Mouse (Mus musculus) megakaryocyte-erythroid progenitor cell, adult 5-6 weeks (primary cell): ENCODE data around the gene Mgarp. TPM values are rescaled to one million over a fixed set of nuclear protein-coding genes. Genes with fewer than 3 reads are reported as not detected.
"Not testable (repeated sequence)": the region's sequence is repeated elsewhere in the genome, so short reads cannot be mapped to it uniquely, and the experiment has no call there.

Experiments used
- ATAC-seq: replicated peaks from 2 replicates; pipeline ENCODE4 v1.8.0; 2016; ENCODE audit warnings: mild to moderate bottlenecking, inconsistent platforms; ENCODE audit not compliant: severe bottlenecking, poor library complexity, low FRiP score, low TSS enrichment
- total RNA-seq, 2 experiments: library from RNA; stranded (forward) in 1 of 2; stranded (reverse) in 1 of 2; fragments of 200-1000, 215-1000 nt in 1 of 2; fragments of >200 nt in 1 of 2; fragmentation: Nextera tagmentation in 1 of 2; gene quantifications; 2 replicates each; pipeline ENCODE4 v1.2.3; 2014 to 2017

Gene Mgarp
- total RNA-seq, 2 experiments from 2014 or later, result not detected

DNA sequence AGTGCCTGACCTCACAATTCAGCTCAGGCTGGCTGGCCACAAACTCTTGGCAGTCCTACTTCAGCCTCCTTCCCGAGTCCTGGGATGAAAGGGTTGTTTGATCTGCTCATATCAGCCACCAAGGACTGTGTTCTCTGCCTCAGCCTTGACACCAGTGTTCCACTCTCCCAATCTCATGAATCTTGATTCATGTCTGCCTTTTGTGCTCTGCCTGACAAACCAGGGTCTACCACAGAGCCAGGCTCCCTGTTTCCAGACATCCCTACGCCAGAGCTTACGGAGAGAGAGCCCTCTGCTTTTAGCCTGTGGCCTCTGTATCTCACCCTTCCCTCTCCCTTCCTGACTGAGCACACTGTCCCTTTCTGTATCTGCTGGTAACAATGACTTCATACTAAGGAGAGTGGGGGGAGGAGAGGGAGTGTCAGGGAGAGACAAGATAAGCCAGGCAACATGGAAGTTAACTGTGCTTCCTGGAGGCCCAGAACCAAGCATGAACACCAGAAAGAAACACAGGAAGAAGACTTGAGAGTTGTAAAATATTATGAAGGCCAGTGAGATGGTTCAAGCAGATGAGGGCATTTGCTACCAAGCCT, 47.8 kb downstream of the Mgarp start:
- peak; percentile 86 for ATAC-seq

DNA sequence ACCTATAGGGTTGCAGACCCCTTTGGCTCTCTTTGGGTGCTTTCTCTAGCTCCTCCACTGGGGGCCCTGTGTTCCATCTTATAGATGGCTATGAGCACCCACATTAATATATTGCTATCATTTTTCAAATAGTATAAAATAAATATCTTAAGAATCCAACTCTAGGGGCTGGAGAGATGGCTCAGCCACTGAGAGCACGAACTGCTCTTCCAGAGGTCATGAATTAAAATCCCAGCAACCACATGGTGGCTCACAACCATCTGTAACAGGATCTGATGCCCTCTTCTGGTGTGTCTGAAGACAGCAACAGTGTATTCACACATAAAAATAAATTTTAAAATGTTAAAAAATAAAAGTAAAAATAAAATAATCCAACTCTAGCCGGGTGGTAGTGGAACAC, 51.5 kb downstream of the Mgarp start:
- ATAC-seq, result not testable (repeated sequence)

DNA sequence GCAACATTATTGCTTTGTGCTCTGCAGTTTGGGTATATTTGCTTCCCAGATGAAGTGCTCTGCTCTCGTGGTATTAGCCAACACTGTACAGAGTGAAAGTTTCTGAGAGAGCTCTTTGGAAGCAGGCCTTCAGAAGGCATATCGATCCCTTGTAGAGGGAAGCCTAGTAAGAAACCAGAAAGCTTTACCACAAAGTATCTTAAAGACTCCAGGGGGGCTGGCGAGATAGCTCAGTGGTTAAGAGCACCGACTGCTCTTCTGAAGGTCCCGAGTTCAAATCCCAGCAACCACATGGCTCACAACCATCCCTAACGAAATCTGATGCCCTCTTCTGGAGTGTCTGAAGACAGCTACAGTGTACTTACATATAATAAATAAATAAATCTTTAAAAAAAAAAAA, 52.4 kb downstream of the Mgarp start:
- not testable (repeated sequence) for ATAC-seq

DNA sequence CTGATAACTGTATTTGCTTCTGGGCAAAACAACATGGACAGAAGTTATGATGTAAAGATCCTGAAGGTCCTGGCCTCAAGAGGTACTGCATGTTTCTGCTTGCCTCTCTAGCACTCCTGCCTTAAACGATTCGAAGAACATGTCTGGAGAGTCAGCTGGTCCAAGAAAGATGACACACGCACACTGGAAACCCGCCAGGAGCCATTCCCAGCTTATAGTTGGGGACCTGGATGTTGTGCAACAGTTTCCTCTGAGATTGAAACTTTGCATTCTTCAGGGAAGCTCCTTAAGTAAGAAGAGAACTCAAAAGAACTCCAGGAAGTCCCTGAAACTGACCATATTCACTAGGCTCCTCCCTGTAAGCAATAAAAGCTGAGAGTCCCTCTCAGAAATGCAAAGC, 53.3 kb downstream of the Mgarp start:
- no peak for ATAC-seq

DNA sequence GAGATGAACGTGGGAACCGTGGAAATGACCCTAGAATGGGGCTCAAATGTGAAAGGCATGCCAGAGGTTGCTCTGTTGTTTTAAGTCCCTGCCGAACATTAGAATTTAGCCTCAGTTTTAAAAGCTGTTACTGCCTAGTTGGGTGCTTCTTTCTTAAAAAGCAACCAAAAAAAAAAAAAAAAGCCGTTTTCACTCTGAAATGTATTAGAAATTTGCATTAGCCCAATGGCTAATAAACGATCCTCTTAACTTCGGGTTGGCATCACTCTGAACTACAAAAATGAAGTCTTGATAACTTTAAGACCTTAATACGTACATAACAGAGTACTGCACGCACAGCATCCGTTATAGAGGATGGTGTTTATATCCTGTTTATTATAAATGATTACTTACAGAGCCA, 54.4 kb downstream of the Mgarp start:
- ATAC-seq, result no peak

DNA sequence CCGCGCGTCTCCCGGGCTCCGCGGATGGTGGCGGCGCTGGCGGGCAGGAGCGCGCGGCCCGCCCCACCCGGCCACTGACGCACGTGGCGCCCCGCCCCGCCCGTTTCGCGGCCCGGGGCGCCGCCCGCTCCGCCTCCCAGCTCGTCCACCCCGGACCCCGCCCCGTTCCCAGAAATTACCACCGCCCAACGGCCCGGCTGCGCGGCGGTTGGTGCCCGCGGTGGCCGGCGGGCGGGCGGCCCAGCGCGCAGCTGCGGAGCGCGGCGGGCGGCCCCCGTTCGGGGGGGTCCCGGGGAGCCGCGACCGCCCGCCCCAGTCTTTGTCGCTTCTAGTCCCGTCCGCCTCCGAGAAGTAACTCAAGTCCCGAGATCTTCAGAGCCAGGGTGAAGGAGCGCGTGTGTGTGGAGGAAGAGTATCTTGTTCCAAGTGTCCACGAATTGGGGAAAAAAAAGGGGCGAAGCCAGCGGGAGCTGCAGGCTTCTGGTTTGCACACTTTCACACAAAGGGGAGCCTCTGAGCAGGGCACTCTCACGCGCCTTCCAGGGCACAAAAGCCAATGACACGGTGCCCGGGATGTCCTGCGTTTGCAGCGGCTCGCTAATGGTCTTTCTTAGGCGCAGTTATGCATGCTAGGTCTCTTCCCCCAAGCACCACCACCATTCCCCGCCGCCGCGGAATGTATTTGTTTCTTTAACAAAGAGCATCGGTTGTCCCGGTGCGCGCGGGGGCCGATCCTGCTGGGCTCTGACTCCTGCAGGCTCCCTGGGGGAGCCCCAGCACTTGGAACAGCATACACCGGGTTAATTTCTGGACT, 55.1 kb downstream of the Mgarp start:
- peak; percentile 60 for ATAC-seq

DNA sequence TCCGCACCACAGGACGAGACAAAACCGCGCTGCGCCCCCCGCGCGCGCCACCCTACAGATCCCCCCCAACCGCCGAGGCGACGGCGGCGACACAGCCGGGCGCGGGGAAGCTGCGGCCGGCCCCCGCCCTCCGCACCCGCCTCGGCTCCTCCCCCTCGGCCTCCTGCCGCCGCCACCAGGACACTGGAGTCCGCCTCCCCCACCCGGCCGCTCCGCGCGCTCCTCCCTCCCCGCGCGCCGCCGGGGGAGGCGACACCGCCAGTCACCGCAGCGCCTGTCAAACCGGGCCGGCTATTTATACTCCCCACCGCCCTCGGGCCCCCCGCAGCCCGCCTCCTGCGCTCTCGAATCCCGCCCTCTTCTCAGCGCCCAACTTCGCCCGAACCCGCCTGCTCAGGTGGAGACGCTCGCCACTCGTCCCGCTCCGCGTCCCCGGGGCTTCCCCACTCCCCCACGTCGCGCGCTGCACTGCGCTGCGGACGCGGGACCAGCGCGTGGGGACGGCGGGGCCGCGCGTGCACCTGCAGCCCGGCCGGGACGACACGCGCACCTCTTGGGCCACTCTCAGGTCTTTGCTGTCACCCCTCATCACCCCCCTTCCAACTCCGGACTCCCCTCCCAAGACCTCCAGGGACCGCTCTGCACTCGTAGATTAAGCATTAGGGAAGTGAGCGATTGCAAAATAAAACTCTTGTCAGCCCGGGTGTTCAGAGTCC, 55.8 kb downstream of the Mgarp start, which contains the start of gene Elf2:
Elf2 (minus strand) TSS at position 112 of the 716 bp plus-strand sequence.
- peak; percentile 76 for ATAC-seq

DNA sequence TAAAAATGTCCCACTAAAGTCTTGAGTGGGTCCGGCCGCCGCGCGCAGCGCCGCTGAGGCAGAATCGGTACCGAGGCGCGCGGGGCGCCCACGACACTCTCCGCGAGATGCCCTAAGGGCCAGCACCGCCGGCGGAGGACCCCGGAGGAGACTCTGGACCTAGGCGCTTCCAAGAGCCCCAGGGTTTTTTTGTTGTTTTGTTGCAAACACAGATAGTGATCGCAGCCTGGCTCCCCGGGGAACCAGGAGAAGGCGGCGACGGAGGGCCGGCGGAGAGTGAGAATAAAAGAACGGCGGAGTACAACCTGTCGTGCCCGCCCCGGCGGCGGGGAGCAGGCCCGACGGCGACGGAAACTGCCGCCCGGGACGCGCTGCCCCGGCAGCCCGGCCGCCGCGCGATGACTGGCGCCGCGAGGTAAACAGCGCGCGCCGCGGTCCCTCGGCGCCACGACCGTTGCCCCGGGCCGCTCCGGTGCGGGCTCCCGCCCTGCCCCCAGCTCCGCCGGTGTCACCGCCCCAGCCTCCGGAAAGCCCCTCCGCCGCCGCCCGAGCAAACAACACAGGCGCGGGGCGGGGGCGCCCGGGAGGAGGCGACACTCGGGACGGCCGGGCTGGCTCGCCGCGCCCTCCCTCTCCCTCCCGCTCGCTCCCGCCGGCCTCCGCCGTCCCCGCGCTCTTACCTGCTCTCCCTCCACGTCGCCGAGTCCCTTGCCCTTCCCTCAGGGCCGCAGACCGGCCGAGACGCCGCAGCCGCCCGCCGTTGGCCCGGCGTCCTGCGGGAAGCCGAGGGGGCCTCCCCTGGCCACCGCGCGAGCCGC, 56.6 kb downstream of the Mgarp start:
- 0 out of 2 replicates have a peak, but pooled peaks have one; percentile 1 for ATAC-seq

DNA sequence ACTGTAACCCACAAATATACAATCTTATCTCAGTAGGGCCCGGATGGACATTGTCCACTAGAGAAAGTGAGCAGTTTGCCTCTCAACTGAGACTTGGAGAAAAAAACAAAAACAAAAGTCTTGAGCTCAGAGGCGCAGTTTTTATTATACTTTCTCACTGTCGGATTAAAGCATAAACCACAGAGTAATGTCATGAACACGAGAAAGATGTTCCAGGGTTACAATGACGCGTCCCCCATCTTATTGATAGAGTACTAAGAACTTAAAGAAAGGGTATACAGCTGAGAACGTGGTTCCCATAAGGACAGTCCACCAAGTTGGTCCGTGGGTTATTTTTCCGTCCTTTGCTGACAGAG, 57.2 kb downstream of the Mgarp start:
- ATAC-seq, result no peak

Other genes with a start within 250 kb of the Mgarp start
- gene Noct, start 172.3 kb downstream of the Mgarp start, total RNA-seq (2014; fragmentation: Nextera tagmentation), result 19.2 and 39.1 TPM in 2 replicates
- 4.6 and 5.8 TPM in 2 replicates for gene Noct, start 172.3 kb downstream of the Mgarp start, total RNA-seq (2017)
- gene Elf2, start 56.1 kb downstream of the Mgarp start, total RNA-seq (2014; fragmentation: Nextera tagmentation), result 68.1 and 69.2 TPM in 2 replicates
- 117 and 122 TPM in 2 replicates for gene Elf2, start 56.1 kb downstream of the Mgarp start, total RNA-seq (2017)
- gene Ndufc1, start 12.2 kb upstream of the Mgarp start, total RNA-seq (2014; fragmentation: Nextera tagmentation), result 273 and 323 TPM in 2 replicates
- gene Ndufc1, start 12.2 kb upstream of the Mgarp start, total RNA-seq (2017), result 64.5 and 116 TPM in 2 replicates
- 116 and 129 TPM in 2 replicates for gene Naa15, start 18.4 kb upstream of the Mgarp start, total RNA-seq (2014; fragmentation: Nextera tagmentation)
- gene Naa15, start 18.4 kb upstream of the Mgarp start, total RNA-seq (2017), result 123 and 152 TPM in 2 replicates
- gene Rab33b, start 87.2 kb upstream of the Mgarp start, total RNA-seq (2014; fragmentation: Nextera tagmentation), result 3.7 and 5.6 TPM in 2 replicates
- gene Rab33b, start 87.2 kb upstream of the Mgarp start, total RNA-seq (2017), result 5.6 and 6.8 TPM in 2 replicates
- gene Setd7, start 164.1 kb upstream of the Mgarp start, total RNA-seq (2014; fragmentation: Nextera tagmentation), result 15.9 and 34.5 TPM in 2 replicates
- 12.5 and 19.3 TPM in 2 replicates for gene Setd7, start 164.1 kb upstream of the Mgarp start, total RNA-seq (2017)